Mouse (Mus musculus) mature B cell (primary cell): ENCODE measurements around the gene Mxra7.

Source experiments
- in situ Hi-C: fragments of 300-500 bp; cut with MboI; formaldehyde crosslinking; loops from 2 replicates; pipeline ENCODE4 v1.14.3; 2019

Mxra7 gene

DNA sequence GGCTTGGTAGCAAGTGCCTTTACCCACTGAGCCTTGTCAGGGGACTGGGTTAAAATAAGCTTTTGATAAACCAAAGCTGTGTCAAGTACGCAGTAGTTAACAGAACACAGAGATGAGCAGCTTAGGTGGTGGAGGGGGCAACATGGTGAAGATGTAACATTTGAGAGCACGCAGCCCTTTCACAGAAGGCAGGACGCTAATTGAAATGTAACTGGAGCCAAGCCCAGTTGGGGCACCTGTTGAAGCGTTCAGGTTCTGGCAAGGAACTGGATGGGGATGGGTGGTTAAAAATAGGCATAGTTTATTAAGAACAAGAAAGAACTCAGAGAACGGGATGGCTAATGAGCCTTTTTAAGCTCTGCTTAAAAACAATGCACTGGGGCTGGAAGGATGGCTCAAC lies 28.5 kb downstream of the Mxra7 start:
- in situ Hi-C loops: no loop called here

DNA sequence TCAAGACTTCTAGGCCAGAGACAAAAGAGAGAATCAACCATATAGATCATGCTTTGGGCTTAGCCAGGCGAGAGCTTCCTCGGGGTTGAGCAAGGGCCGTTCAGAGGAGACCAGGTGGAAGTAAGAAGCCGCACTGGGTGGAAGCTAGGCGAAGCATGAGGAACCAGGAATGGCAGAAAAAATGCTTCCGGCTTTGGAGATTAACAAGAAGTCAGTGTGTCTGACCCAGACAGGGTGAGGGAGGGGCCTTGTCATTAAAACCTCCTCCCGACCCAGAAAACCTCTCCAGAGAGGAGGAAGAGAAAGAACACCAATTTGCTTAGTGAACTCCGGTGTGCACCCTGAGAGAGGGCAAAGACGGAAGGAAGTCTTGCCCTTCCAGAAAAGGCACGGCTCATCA lies 43.6 kb downstream of the Mxra7 start:
- in situ Hi-C loops: no loop called here

DNA sequence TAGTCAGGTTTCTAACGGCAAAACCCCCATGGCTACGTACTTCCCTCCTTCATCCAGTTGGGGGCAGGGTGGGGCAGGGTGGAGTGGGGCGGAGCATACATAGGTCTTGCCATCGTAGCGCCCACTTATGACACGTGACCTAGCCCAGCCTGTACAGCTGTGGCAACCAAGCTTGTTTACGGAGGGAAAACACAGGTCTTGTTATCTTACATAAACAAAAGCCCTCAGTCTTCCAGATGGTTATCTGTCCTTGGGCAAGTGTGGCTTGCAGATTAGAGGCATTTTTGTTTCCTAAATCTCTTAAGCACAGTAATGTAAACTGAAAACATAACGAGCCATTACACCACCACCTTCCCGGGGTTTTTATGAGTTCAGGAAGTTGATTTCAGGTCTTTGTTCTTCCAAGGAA lies 45.1 kb downstream of the Mxra7 start:
- in situ Hi-C loops: no loop called here

DNA sequence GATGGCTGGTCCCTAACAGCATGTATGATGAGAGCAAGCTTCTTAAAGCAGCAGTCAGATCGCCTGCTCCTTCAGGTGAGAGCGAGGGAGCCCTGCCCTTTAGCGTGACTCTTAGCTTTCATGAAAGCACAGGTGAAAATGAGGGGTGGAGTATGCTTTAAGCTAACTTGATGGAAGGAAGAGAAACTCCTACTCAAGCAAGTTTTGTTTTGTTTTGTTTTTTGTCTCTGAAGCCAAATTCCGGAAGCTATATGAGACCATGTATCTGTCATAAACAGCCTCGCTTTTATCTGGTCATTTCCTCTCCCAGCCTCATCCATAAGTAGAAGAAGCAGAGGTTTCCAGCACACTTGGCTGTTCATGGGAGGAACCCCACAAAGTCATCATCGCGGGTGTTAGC lies 52.4 kb downstream of the Mxra7 start, which contains the start of gene St6galnac1:
Gene St6galnac1 (minus strand): TSS at position 101 of the 400 bp plus-strand sequence.
- in situ Hi-C loops: no loop called here

DNA sequence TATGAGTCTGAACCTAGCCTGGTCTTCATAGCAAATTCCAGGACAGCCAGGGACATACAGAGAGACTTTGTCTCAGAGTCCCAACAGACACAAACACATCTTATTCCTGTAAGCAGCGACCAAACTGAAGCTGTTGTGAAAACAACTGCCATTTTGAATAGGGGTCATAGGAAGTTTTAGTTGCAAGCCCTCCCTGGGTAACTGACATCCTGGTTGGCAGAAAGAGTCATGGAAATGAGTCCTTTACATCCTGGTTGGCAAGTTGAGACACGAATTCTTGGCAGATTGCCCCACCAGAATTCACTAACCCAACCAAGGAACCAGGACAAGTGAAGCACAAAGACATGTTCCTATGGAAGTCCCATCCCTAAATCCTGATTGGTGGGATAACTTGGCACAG lies 54.6 kb downstream of the Mxra7 start:
- in situ Hi-C loops: no loop called here

DNA sequence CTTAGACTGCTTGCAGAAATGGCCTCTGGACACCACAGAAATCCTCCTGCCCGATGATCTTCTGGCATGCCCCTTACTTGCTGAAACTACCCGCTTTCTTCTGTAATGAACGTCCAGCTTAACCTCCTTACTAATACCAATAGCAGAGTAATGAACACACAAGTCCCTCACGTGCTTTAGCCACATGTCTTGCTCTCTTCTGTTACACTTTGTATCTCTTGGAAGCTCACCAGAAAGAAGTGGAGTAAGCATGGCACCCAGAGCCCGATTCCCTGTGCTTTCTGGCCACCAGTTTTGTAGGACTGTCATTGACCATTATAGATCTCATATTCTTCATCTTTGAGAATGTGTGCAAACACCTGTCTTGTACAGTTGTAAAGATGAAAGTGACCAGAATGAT lies 58.0 kb downstream of the Mxra7 start:
- in situ Hi-C loops: no loop called here

DNA sequence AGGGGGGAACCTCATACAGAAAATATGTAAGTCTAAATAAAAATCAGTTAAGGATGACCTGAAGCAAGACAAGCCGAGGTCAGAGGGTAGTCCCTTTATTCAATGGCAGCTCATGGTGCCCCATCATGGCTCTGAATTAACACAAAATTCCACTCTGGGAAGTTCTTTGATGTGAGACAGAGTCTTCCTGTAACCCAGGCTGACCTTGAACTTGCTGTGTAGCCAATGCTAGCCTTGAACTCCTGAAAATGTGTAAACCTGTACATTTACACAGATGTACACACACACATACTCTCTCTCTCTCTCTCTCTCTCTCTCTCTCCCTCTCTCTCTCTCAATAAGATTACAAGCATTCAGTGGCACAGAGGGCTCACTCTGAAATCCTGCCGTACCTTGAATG lies 62.9 kb downstream of the Mxra7 start:
- in situ Hi-C loops: no loop called here

DNA sequence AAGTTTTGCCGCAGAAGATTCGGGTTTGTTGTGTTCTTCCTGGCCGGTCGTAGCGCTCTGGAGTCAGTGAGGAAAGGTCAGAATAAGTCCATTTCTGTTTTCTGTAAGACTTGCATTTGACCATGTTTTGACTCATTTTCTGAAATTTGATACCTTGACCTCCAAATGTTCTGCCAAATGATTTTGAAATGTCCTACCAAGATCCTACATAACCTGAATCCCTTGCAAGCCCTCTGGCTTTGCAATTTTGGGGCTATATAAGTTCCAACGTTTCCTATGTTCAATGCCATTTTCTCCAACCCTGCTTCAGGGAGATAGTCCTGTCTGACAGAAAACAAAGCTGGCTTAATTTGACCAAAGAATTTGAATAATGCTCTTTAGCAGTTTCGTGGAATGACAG lies 63.5 kb downstream of the Mxra7 start:
- in situ Hi-C loops: no loop called here

DNA sequence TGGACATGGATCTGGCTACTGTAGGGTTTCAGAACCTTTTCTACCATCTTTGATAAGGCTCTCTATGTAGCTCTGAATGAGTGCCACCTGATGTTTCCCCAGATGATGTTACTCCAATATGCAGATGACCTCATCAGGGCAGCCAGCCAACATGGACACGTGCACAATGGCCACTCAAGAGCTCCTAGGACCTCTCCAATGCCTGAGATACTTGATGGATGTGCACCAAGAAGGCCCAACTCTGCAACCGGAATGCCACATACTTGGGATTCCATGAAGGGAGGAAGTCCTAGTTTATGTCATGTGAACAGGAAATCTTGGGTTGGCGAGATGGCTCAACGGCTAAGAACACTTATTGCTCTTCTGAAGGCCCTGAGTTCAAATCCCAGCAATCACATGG lies 72.7 kb downstream of the Mxra7 start:
- in situ Hi-C loops: no loop called here

DNA sequence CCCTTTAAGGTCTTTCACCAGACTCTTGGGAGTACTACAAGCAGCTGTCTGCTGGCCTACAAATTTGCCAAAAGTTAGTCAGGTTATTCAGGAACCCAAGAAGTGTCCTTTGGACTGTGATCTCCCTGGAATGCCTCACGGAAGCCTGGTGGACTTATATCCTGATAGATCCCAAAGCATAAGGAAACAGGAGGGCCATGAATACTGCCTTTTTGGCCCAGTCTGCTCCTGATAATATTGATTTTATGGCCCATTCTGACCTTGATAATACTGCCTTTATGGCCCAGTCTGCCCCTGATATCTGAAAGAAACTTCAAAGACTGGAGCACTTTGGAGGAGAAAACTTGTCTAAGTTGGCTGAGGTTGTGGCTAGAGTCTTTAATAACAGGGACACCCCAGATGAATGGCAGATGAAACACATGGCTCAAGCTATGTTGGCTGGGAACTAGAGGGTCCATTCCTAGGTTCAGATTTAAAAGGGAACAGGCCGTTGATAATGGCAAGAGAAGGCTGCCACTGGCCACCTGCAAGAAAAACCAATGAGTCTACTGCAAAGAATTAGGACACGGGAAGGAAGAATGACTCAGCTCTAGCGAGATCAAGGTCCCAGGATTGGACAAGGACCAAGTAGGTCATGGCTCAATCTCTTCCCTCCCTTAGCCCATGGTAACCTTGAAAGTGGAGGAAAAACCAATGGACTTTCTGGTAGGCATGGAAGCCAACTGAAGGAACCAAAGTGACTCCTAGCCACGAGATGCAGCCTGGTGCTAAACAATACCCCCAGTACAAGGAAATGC lies 74.0 kb downstream of the Mxra7 start:
- in situ Hi-C loops: no loop called here
